Mouse (Mus musculus): ENCODE results near the gene Myo9b. TPM values are rescaled to one million over a fixed set of nuclear protein-coding genes. Genes with fewer than 3 reads are reported as not detected.

Myo9b gene
- total and polyA plus RNA-seq, 2 experiments from 2014 or later, result 8.6 to 38.4 TPM

- WGBS, result 34% methylated on average over 4 of the region's 4 CpGs
Measured at GRCm38 (mm10) chr8:71379008-71379407, 106.5 kb downstream of the Myo9b start.

GRCm38 (mm10) chr8:71379512-71380075 lies 107.1 kb downstream of the Myo9b start:
- Histone ChIP-seq H3K9ac (replicated peaks; ENCODE audit: low read length) (peak overlapping the region; percentile 81), H3K9me3 (ENCODE audit: low read length) (no peaks in the 10 kb centered on the region), H3K27ac (no peak overlapping the region), H3K4me1 (ENCODE audit: insufficient read depth, low read length) (peaks cover 23% of the 10 kb centered on the region), H3K4me2 (ENCODE audit: low read depth, low read length) (peak overlapping the region; percentile 99), H3K36me3 (ENCODE audit: insufficient read depth, low read length) (no peaks in the 10 kb centered on the region), H3K4me3 (ENCODE audit: low read length) (peak overlapping the region; percentile 80), H3K27me3 (ENCODE audit: insufficient read depth, low read length) (no peaks in the 10 kb centered on the region)
- ATAC-seq, result no peak
- WGBS, result 39% methylated on average over 3 of the region's 3 CpGs
- no peak for TF ChIP-seq CTCF (IDR thresholded peaks at IDR 0.05; ENCODE audit: low read depth)
- no peak for DNase-seq (ENCODE audit: low spot score)

More at GRCm38 (mm10) chr8:71379008-71379407, 106.5 kb downstream of the Myo9b start:
- Histone ChIP-seq H3K4me3 (ENCODE audit: low read length) (no peak overlapping the region), H3K4me2 (ENCODE audit: low read depth, low read length) (peak overlapping the region; percentile 99), H3K27ac (no peak overlapping the region), H3K9me3 (ENCODE audit: low read length) (no peaks in the 10 kb centered on the region), H3K9ac (replicated peaks; ENCODE audit: low read length) (no peak overlapping the region), H3K4me1 (ENCODE audit: insufficient read depth, low read length) (peaks cover 23% of the 10 kb centered on the region), H3K36me3 (ENCODE audit: insufficient read depth, low read length) (peaks cover 2% of the 10 kb centered on the region; the same call in 1 of the 2 replicates), H3K27me3 (ENCODE audit: insufficient read depth, low read length) (no peaks in the 10 kb centered on the region)
- no peak for DNase-seq (ENCODE audit: low spot score)
- no peak for ATAC-seq
- no peak for TF ChIP-seq CTCF (IDR thresholded peaks at IDR 0.05; ENCODE audit: low read depth)

- H3K4me3 ChIP-seq (ENCODE audit: low read length), result peak overlapping the region; percentile 80
- no peak for ATAC-seq
- no peak for DNase-seq (ENCODE audit: low spot score)
- peak overlapping the region; percentile 89; the same call in 1 of the 2 replicates for H3K27ac ChIP-seq
- peak overlapping the region; percentile 99 for H3K4me2 ChIP-seq (ENCODE audit: low read depth, low read length)
- peaks cover 23% of the 10 kb centered on the region for H3K4me1 ChIP-seq (ENCODE audit: insufficient read depth, low read length)
- no peaks in the 10 kb centered on the region for H3K36me3 ChIP-seq (ENCODE audit: insufficient read depth, low read length)
- no peak for TF ChIP-seq CTCF (IDR thresholded peaks at IDR 0.05; ENCODE audit: low read depth)
- WGBS, result 3% methylated on average over 67 of the region's 72 CpGs
- peak overlapping the region; percentile 81 for H3K9ac ChIP-seq (replicated peaks; ENCODE audit: low read length)
- H3K27me3 ChIP-seq (ENCODE audit: insufficient read depth, low read length), result no peaks in the 10 kb centered on the region
- H3K9me3 ChIP-seq (ENCODE audit: low read length), result no peaks in the 10 kb centered on the region
Measured at GRCm38 (mm10) chr8:71380178-71381171, 108.0 kb downstream of the Myo9b start.

- WGBS, result 3% methylated on average over 48 of the region's 89 CpGs
- Histone ChIP-seq H3K4me2 (ENCODE audit: low read depth, low read length) (peak within 1 kb of the TSS; percentile 99), H3K27me3 (ENCODE audit: insufficient read depth, low read length) (no peaks in the 10 kb centered on the region), H3K4me3 (ENCODE audit: low read length) (peak within 1 kb of the TSS; percentile 80), H3K9me3 (ENCODE audit: low read length) (no peaks in the 10 kb centered on the region), H3K27ac (peak within 1 kb of the TSS; percentile 89), H3K36me3 (ENCODE audit: insufficient read depth, low read length) (no peaks in the 10 kb centered on the region), H3K4me1 (ENCODE audit: insufficient read depth, low read length) (peaks cover 15% of the 10 kb centered on the region), H3K9ac (replicated peaks; ENCODE audit: low read length) (peak within 1 kb of the TSS; percentile 81)
- ATAC-seq (peak; percentile 74), DNase-seq (ENCODE audit: low spot score) (peak; percentile 74)
- no peak for TF ChIP-seq CTCF (IDR thresholded peaks at IDR 0.05; ENCODE audit: low read depth)
Measured at GRCm38 (mm10) chr8:71381421-71381970, 109.0 kb downstream of the Myo9b start, which contains the start of gene Nr2f6. Gene Nr2f6, minus strand, starts transcription at chr8:71381960.

GRCm38 (mm10) chr8:71381971-71382961 lies 109.8 kb downstream of the Myo9b start:
- peaks cover 15% of the 10 kb centered on the region for H3K4me1 ChIP-seq (ENCODE audit: insufficient read depth, low read length)
- peak overlapping the region; percentile 99 for H3K4me2 ChIP-seq (ENCODE audit: low read depth, low read length)
- no peak for TF ChIP-seq CTCF (IDR thresholded peaks at IDR 0.05; ENCODE audit: low read depth)
- H3K4me3 ChIP-seq (ENCODE audit: low read length), result peak overlapping the region; percentile 80
- H3K27ac ChIP-seq, result peak overlapping the region; percentile 89
- ATAC-seq (peak; percentile 91), DNase-seq (ENCODE audit: low spot score) (peak; percentile 90)
- peak overlapping the region; percentile 81 for H3K9ac ChIP-seq (replicated peaks; ENCODE audit: low read length)
- 1% methylated on average over 38 of the region's 80 CpGs for WGBS
- no peaks in the 10 kb centered on the region for H3K9me3 ChIP-seq (ENCODE audit: low read length)
- H3K27me3 ChIP-seq (ENCODE audit: insufficient read depth, low read length), result no peaks in the 10 kb centered on the region
- H3K36me3 ChIP-seq (ENCODE audit: insufficient read depth, low read length), result no peaks in the 10 kb centered on the region

All from hindbrain, postnatal 0 days (tissue).